Mouse (Mus musculus) kidney, postnatal 25 days (tissue): Measurements from ENCODE around the gene Ivl.

Source experiments
- DNase-seq, 2 experiments: peaks; one replicate each; pipeline ENCODE4 v3.0.0; 2021; ENCODE audit warnings: mixed read lengths in 2 of 2

Ivl gene

DNA sequence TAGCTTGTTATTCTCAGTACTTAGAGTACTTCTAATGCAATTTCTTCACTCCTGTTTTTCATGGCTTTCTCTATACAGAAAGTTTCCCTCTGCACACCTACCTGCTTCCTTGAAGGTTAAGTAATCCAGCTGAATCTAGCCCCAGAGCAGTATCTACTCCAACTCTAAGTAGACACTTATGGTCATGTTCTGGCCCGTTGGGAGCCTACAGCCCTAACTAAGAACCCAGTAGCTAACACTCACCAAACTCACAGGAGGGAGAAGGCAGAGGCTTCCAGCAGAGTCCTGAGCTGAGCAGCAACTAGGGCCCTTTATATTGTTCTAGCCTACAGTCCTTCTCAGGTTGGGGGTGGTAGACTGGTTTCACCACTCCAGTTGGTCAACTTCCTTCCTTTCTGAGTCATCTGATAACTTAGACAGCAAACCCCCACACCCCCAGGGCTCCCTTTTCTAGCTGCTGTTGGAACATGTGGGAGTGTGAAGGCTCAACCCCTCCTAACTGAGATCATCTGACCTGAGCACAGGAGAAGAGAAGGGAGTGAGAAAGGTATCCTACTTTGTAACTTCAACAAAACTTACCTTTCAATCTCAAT, at the start of gene Ivl:
TSS of gene Ivl (minus strand) at position 287 of the 593 bp plus-strand sequence.
- DNase-seq = no peak

DNA sequence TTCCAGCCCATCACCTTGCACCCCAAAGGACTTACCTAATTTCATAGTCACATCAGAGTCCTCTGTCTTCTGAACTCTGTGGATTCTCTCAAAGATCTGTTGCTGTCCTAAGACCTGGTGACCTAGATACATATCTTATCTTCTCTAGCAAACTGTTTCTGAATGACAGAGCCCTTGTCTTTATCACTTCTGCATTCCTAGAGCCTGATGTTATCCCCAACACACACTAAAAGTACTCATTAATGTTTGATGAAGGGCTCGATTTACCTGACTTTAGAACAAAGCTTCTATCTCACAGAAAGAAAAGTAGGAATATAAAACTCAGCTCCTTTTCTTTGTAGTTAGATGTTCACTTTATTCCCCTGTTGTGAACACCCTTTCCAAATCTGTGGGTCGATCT, 48.0 kb upstream of the Ivl start, which contains the start of gene Lce6a:
TSS of gene Lce6a (minus strand) at position 101 of the 400 bp plus-strand sequence.
- DNase-seq = no peak

DNA sequence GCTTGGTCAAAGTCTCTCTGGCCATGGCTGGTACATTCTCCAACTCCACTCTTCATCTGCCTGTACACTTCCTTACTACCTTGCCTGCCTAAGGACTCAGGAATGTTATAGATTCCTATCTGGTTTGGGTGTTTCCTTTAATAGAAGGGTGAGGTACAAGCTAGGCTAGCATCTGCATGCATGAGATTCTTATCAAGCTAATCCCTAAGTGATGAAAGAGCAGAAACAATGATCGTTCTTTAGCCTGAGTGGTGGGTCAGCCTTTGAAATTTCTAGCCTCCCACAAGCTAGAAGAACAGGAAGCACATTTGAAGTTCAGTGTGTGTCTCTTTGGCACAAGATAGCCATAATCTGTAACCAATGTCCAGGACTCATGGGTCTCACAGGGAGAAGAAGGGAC, 36.3 kb upstream of the Ivl start:
- DNase-seq = no peak

DNA sequence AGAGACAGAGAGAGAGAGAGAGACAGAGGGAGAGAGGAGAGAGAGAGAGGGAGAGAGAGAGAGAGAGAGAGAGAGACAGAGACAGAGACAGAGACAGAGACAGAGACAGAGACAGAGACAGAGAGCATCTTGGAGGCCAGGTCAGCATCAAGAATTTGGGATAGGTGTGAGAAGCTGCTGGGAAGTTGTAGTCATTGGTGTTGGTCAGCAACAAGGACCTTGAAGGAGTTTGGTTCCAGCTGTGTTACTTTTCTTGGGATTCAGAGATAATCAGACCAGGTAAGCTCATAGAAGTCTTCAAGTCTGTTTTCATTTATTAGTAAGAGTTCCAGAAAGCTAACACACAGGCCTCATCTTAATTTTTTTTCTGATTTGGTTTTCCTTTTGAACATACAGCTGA, 33.9 kb upstream of the Ivl start, which contains the start of gene 2210017I01Rik:
TSS of gene 2210017I01Rik (minus strand) at position 101 of the 400 bp plus-strand sequence.
- DNase-seq = no peak

DNA sequence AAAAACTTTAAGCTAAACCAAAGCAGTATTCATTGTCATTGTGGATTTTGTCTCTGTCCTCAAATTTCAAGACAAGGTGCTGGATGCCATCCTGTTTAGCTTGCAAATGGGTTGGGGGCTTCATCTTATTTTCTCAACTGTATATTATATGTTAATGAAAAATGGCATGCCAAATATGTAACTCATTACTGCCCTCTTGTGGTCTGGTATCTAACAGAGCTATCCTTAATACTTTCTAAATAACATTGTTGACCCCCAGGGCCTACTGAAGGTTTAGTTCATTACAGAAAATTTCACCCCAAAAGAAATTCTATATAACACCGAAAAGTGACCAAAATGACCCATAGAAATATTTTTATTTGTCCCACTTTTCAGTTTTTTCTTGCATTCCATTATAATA, 28.6 kb upstream of the Ivl start:
- no peak for DNase-seq

DNA sequence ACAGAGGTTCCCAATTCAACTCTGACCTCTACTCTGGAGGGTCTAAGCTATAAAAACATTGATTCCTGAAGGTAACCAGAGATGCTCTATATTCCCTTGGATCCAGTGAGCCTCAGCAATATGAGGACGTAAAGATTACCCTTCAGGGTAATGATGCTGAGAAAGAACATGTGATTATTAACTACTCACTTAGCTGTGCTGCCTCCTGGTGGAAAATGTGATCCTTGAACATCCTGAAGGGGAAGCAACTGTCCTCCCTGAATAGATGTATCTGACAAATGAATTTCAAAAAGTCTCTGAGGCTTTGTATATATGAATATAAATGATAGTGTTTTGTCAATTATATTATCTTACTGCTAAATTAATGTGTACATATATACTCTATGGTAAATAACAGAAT, 26.9 kb upstream of the Ivl start:
- peak in 1 of 2 experiments; percentile 38 for DNase-seq

DNA sequence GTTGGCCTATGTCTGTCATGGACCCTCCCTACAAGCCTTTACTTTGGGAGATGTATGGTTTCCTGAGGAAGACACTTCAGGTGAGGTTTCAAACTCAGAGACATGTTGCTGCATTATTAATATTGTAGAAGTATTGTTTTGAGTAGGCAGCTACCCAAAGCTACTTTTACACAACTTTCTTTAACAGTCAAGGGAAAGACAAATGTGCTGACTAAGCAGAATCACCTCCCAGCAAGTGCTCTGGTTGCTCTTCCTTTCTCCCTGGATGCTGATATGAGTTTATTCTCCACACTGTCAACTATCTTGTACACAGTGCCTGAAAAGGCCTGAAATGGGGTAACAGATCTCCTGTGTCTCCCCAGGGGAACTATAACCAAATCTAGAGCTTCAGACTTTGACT, 26.4 kb upstream of the Ivl start:
- DNase-seq = no peak

DNA sequence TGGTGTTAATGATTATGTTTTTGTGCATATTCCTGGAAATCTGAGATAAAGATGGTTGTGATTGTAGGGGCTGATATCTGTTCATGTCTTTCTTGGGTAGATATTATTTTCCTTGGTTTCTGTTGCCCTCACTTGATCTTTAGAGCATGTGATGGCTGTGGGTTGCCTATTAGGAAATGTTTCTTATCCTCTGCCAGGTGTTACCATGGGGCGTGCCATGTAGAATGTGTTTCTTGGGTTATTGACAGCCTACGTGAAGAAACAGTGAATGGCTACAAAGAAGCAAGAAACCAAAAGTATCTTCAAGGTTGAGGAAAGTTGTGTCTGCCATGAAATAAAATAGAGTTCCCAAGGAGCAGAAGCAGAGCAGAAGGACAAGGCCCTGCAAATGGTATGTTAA, 24.9 kb upstream of the Ivl start:
- DNase-seq = no peak

DNA sequence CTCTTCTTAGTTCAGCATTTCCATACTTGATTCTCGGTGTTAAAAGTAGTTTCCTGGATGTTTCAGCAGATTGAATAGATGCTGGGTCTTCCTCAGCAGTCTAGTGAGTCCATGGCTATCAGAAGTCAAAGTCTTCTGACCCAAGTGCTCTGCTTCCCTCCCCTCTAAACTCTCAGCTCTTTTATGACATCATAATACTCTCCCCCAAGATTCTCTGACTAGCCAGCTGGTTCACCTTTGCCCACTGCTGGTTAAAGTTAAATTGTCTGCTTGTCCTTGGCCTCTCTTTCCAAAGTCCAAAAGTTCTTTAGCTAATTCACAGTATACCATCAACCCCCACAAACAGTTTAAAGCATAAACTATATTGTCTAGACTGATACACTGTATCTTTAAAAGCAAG, 15.3 kb upstream of the Ivl start, which contains the start of gene Smcp:
TSS of gene Smcp (minus strand) at position 140 of the 400 bp plus-strand sequence.
- peak; percentile 10 to 39 for DNase-seq

DNA sequence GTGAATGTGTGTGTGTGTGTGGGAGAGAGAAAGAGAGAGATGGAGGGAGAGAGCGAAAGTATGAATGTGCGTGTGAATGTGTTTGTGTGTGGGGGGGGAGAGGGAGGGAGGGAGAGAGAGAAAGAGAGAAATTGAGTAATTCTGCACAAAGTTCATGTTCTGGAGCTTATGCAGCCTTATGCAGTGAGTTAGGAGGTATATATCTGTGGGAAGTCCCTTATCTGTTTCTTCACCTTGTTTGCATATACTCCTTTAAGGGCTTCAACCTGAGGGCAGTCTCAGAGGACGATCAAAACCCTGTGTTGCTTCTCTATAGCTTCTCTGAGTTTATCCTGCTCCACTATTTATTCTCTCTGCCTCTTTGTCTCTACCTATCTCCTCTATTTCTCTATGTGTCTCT, 13.7 kb upstream of the Ivl start:
- no peak for DNase-seq

DNA sequence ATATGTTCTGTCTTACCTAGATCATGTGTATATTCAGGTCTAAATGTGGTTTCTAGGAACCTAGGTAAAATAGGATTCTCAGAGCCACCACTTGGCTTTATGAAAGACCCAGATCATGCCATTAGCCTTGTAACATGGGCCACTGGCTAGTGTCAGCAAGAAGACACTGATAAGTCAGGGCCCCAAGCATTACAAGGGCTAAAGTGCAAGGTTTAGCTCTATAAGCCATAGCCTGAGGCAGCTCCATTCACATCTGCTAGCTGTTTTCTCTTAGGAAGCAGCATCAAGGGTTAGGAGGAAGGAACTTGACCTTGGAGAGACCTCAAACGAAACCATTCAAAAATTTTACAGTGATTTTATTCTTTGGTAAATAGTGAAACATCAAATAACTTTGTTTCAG, 11.5 kb upstream of the Ivl start:
- no peak for DNase-seq

DNA sequence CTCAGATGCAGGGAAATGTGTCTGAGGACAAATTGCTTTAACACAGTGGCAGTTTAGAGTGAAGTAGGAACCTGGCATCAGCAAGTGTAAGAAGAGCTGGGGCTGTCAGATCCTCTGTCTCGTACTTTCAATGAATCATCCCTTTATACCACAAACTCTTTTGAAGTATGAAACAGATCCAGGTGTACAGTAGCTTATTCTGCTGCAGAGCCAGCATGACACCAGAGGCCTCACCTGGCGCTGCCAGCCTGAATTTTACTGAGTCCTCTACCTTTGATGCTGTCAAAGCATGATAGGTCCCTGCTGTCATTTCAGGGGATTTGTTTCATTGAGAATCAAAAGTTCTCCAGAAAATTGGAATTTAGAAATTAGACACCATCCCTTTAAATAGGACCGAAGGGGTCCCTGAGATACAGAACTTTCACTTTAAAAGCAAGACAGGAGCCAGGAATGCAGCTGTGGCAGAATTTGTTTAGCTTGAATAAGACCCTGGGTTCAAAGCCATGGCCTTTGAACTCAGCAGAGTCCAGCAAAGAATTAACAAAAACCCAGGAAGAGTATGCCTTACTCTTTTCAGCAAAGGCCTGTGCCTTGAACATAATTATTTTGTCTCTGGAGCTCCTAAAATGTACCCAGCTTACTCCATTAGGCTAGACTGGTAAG, 9.8 kb upstream of the Ivl start:
- DNase-seq = no peak

DNA sequence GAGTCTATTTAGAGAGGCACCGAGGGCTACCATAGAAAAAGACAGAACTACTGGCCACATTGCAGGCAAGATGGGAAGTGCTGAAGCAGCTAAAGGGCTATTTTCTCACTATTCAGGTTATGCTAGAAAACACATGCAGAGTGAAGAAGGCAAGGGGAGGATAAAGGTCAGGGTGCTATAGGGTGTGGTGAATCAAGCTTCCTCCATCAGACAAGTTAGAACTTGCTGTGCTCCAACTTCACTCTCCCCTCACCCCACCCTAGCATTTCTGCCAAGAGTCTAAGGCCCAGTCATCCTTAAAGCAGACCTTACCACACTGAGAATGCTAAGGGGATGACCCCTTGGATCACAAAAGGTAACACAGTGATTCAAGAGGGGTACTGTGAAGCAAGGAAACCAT, 6.0 kb upstream of the Ivl start:
- DNase-seq = no peak

DNA sequence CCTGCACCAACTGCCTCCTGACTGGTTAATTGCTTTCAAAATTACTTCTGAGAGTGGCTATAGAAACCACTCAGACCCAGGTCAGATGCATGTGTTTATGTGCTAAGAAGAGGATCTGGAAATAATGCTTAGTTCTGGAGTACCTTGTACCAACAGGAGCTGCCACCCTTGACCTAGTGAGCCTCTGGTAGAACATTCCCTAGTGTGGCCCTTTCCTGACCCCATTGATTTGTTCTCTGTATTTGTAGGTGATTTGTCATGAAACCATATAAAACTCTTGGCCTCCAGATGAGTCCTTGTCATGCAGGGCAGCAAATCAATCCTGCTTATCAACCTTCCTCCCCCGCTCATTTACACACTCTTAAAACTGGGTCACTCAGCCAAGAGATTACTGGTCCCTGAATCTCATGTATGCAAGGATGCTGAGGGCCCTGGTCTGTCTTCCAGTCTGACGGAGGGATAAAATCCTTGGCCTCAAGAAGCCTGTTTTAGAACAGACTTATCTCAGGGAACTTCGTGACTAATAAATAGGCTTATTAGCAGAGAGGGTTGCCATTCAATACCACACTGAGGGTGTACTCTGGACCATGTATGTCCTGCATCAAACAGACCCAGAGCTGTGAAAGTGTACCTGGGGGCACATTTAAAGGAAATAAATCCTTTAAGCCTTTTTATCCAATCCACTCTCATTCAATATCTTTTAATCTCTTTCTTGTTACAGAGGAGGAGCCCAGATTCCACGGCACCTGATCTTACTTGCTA, 5.3 kb upstream of the Ivl start:
- no peak for DNase-seq

DNA sequence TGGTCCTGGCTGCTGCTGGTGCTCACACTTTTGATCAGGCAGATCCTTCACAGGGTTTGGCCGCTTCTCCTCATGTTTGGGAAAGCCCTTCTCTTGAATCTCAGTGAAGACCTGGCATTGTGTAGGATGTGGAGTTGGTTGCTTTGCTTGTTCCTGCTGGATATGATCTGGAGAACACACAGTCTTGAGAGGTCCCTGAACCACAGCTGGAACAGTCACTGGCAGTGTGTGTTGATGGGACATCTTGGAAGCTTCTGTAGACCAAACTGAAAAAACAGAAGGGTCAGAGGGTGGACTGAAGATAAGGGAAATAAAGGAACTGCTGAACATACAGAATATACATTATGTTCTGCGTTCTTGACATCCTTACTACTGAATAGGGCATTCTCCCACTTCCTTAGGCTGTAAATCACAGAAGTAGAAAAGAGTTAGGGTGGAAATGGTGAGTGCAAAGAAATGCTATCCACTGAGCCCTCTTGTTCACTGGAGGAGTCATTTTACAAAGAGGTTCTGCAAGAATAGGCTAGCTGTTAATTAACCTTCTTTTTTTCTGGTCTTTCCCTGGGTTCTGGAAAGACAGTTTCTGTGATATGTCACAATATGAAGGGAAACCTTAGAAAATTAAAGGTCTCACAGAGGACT, 900 bp downstream of the Ivl start:
- no peak for DNase-seq

DNA sequence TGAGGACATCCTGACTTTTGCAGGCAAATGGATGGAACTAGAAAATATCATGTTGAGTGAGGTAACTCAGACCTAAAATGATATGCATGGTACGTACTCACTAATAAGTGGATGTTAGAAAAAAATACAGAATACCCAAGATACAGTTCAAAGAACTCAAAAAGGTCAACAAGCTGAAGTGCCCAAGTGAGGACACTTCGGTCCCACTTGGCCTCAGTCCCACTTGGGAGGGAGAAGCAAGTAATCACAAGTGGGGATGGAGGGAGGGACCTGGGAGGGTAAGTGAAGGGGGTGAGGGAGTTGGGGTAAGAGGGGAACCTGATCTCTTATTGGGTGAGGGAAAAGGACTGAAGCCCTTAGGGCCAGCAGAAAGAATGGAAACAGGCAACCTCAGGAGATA, 4.8 kb downstream of the Ivl start:
- no peak for DNase-seq

DNA sequence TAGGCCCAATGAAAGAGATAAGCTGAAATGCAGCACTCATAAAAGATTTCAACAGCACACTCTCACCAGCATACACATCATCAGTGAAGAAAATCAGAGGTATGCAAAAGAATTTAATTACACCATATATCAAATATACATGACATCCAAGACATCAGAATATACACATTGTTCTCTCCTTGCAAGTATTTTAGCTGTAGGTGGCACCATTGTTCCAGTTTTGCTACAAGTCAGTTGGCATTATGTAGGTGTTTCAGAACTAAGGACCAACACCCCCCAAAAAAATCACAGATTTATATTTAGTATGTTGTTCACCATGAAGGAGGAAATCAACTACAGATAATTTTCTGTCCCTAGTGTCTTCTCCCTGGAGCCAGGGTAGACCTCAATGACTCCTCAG, 8.1 kb downstream of the Ivl start:
- peak in 1 of 2 experiments; percentile 5 for DNase-seq

DNA sequence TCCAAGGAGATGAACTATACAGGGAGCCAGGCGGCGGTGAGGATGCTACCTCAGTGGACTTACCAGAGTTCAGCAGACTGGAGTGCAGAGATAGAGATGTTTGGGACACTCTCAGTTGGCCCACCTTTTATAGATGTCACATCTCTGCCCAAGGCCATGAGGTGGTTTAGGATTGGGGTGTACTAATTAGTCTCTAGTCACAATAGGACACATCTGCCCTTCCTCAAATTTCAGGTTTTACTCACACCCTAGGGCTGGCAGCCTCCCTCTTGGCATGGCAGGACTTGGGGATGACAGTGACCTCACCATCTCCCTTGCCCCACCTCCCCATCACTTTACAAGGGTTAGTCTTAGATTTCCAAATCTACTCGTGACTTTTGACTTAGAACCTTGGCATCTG, 39.1 kb downstream of the Ivl start, which contains the start of gene 2310046K23Rik:
TSS of gene 2310046K23Rik (minus strand) at position 101 of the 400 bp plus-strand sequence.
- no peak for DNase-seq
